Comparison of ENCODE assay signal across 26 mouse cellular contexts in the genomic region with DNA sequence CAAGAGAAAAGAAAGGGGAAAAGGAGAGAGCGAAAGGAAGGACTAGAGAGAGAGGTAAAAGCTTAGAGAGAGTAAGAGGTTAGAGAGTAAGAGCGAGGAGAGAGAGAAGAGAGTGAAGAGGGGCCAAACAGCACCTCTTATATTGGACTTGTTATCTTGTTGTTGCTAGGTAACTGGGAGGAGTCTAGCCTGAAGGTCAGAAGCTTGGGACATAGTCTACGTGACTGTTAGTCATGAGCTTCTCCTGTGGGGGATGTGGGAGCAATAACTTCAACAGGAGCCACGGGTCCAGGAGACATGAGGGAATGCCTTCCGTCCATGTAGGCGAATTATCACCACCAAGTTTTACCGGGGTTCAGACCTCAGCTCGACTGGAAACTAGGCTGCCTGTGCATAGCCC.
"Had no signal": no experiment of that assay in that cellular context is flagged by ENCODE, and none has a peak within 500 bp of the region (broad histone marks: within the 10 kb centered on the region; RNA-seq: fewer than 3 reads in every experiment).

No protein-coding gene starts in this region.

- H3K27ac ChIP-seq: embryonic facial prominence, embryonic 10.5 days; embryonic facial prominence, embryonic 12.5 days; embryonic facial prominence, embryonic 13.5 days; embryonic facial prominence, embryonic 15.5 days; forebrain, embryonic 10.5 days; forebrain, embryonic 12.5 days; forebrain, embryonic 13.5 days; forebrain, embryonic 15.5 days; gastrocnemius, adult 2 months; heart, adult 2 months had no signal

- H3K9me3 ChIP-seq: embryonic facial prominence, embryonic 12.5 days; embryonic facial prominence, embryonic 13.5 days had no signal

- H3K4me3 ChIP-seq: embryonic facial prominence, embryonic 10.5 days; embryonic facial prominence, embryonic 12.5 days; embryonic facial prominence, embryonic 13.5 days; embryonic facial prominence, embryonic 15.5 days; erythroblast, embryonic 14.5 days; forebrain, embryonic 10.5 days; forebrain, embryonic 12.5 days; forebrain, embryonic 13.5 days; forebrain, embryonic 15.5 days; gastrocnemius, adult 2 months; heart, adult 2 months had no signal

- H3K27me3 ChIP-seq: embryonic facial prominence, embryonic 12.5 days; embryonic facial prominence, embryonic 13.5 days; embryonic facial prominence, embryonic 15.5 days; forebrain, embryonic 12.5 days; forebrain, embryonic 13.5 days; forebrain, embryonic 15.5 days had no signal

- H3K36me3 ChIP-seq: embryonic facial prominence, embryonic 10.5 days; embryonic facial prominence, embryonic 12.5 days; embryonic facial prominence, embryonic 13.5 days; embryonic facial prominence, embryonic 15.5 days; forebrain, embryonic 12.5 days; forebrain, embryonic 15.5 days had no signal

- DNase-seq: cerebellum, adult 2 months; cerebellum, adult 8-10 months; cerebellum, adult 9-10 months; cerebellum, adult 9-11 months; cerebellum, postnatal 10 days; cerebellum, postnatal 14 days; cerebellum, postnatal 25 days; cerebellum, postnatal 36 days; embryo, embryonic 11 days; forebrain, postnatal 0 days; gastrocnemius, adult 2 months; gastrocnemius, postnatal 10 days; gastrocnemius, postnatal 14 days; gastrocnemius, postnatal 25 days; gastrocnemius, postnatal 36 days; heart, adult 18-20 months; heart, adult 2 months had no signal
